8 mouse cellular contexts compared by ENCODE assay signal in the genomic region with DNA sequence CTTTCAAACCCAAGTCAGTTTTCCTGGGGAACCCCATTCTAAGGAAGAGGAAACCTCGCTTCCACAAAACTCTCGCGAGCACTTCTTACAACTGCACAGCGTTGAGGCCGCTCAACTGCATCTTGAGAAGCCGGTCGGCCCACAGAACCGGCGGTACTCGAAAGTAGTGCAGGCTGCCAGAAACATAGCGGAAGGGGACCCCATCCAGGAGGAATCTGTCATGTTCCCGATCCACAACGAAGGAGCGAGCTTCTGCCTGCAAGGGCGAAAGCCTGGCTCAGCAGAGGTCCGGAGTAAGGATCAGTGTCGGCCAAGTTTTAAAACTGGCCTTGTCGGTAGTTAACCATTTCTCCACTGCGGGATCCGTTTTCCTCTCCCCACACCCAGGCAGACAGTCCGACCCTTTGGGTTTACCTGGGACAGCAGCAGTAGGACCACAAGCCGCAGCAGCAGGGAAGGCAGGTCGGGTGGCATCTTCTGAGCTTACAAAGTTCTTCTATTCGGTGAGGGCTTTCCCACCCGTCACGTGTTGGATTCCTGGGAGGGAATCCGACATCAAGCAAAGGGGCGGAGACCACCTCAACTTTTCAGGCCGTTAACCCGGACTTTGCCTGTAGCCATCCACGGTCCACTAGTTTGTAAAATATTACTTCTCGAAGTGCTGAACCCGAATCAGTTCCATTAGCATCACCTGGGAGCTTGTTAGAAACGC. TPM values are rescaled to one million over a fixed set of nuclear protein-coding genes. Genes with fewer than 3 reads are reported as not detected.
DNase-seq lines count a peak whose midpoint lies in the region; ATAC-seq and TF ChIP-seq lines count a peak whose summit lies in the region.

No protein-coding gene starts in this region.

- peak; percentile 46 to 56 for DNase-seq in heart, adult 18-20 months
- DNase-seq in heart, postnatal 25 days (ENCODE audit: low spot score) = no peak
- DNase-seq in lung, postnatal 14 days = peak; percentile 40
- DNase-seq in cerebellum, postnatal 14 days = no peak

- intact Hi-C loops in heart, postnatal 25 days (cut with DNase I) = loop anchor here (2.0 kb wide), 1 partner anchor 16 kb away; the partner anchor contains the start of genes Ankzf1 and Atg9a

- no peak for ATAC-seq in heart, embryonic 12.5 days (ENCODE audit: insufficient number of reproducible peaks, low FRiP score)
- ATAC-seq in kidney, embryonic 15.5 days (replicated peaks; ENCODE audit: low FRiP score) = peak; percentile 44
- ATAC-seq in stomach, embryonic 15.5 days (ENCODE audit: insufficient read depth, low FRiP score, low read depth) = no peak

- H3K27ac ChIP-seq in cortical plate, adult 2 months (ENCODE audit: insufficient read depth, low read length) = no peak overlapping the region
- H3K27ac ChIP-seq in heart, embryonic 12.5 days (ENCODE audit: poor library complexity, severe bottlenecking) = no peak overlapping the region
- H3K27ac ChIP-seq in kidney, embryonic 15.5 days = peak overlapping the region; percentile 85
- H3K27ac ChIP-seq in stomach, embryonic 15.5 days = 0 out of 2 replicates have a peak overlapping the region, but pooled peaks have one; percentile 26

- TF ChIP-seq POLR2A in cortical plate, adult 2 months (IDR thresholded peaks at IDR 0.05; ENCODE audit: extremely low read depth, insufficient read depth, low read length) = no peak

- peaks cover 23% of the 10 kb centered on the region for H3K36me3 ChIP-seq in heart, embryonic 12.5 days
- H3K36me3 ChIP-seq in kidney, embryonic 15.5 days = peaks cover 31% of the 10 kb centered on the region
- H3K36me3 ChIP-seq in stomach, embryonic 15.5 days = peaks cover 14% of the 10 kb centered on the region

- peak overlapping the region; percentile 40 for H3K4me3 ChIP-seq in cortical plate, adult 2 months (ENCODE audit: insufficient read depth, low read length)
- H3K4me3 ChIP-seq in heart, embryonic 12.5 days = peak overlapping the region; percentile 51
- peak overlapping the region; percentile 79 for H3K4me3 ChIP-seq in kidney, embryonic 15.5 days (replicated peaks)
- peak overlapping the region; percentile 48 for H3K4me3 ChIP-seq in stomach, embryonic 15.5 days (replicated peaks)

- H3K9ac ChIP-seq in heart, embryonic 12.5 days = peak overlapping the region; percentile 69
- peak overlapping the region; percentile 61 for H3K9ac ChIP-seq in kidney, embryonic 15.5 days
- H3K9ac ChIP-seq in stomach, embryonic 15.5 days = peak overlapping the region; percentile 44; the same call in 1 of the 2 replicates

- peaks cover 7% of the 10 kb centered on the region; the same call in 1 of the 2 replicates for H3K4me1 ChIP-seq in cortical plate, adult 2 months (ENCODE audit: control insufficient read depth, insufficient read depth, low read length)
- peaks cover 30% of the 10 kb centered on the region for H3K4me1 ChIP-seq in heart, embryonic 12.5 days (replicated peaks)
- peaks cover 52% of the 10 kb centered on the region for H3K4me1 ChIP-seq in kidney, embryonic 15.5 days
- peaks cover 31% of the 10 kb centered on the region for H3K4me1 ChIP-seq in stomach, embryonic 15.5 days

- peaks cover 16% of the 10 kb centered on the region for H3K27me3 ChIP-seq in heart, embryonic 12.5 days (replicated peaks)
- no peaks in the 10 kb centered on the region for H3K27me3 ChIP-seq in kidney, embryonic 15.5 days
- H3K27me3 ChIP-seq in stomach, embryonic 15.5 days (replicated peaks) = no peaks in the 10 kb centered on the region

- TF ChIP-seq CTCF in cortical plate, adult 2 months (IDR thresholded peaks at IDR 0.05; ENCODE audit: extremely low read depth, insufficient read depth, low read length) = no peak

- peak overlapping the region; percentile 69 for H3K4me2 ChIP-seq in heart, embryonic 12.5 days
- H3K4me2 ChIP-seq in kidney, embryonic 15.5 days = peak overlapping the region; percentile 80
- peak overlapping the region; percentile 60 for H3K4me2 ChIP-seq in stomach, embryonic 15.5 days

- no peaks in the 10 kb centered on the region for H3K9me3 ChIP-seq in heart, embryonic 12.5 days (replicated peaks)
- no peaks in the 10 kb centered on the region for H3K9me3 ChIP-seq in kidney, embryonic 15.5 days (replicated peaks)
- H3K9me3 ChIP-seq in stomach, embryonic 15.5 days = no peaks in the 10 kb centered on the region

- 12% methylated on average over 34 of the region's 34 CpGs for WGBS in heart, embryonic 12.5 days
- WGBS in kidney, embryonic 15.5 days = 5% methylated on average over 34 of the region's 34 CpGs
- 10% methylated on average over 34 of the region's 34 CpGs for WGBS in stomach, embryonic 15.5 days

RNA-seq across cellular contexts. Expression of gene Glb1l, which starts 1.5 kb away (rescaled TPM):
- 1 to 10 TPM; 2.0 to 2.5 TPM for total RNA-seq in heart, adult 18-20 months (2021)
- total RNA-seq in heart, postnatal 25 days (2021) = 1 to 10 TPM; 2.3 to 4.0 TPM
- polyA plus RNA-seq in cortical plate, adult 2 months (2012; rRNA removed) = 20.4 and 21.2 TPM in 2 replicates
- 9.6 and 11.1 TPM in 2 replicates for polyA plus RNA-seq in heart, embryonic 12.5 days (2016; fragmentation: Nextera tagmentation; extraction: Ambion mirVana)
- 44.9 and 45.8 TPM in 2 replicates for polyA plus RNA-seq in kidney, embryonic 15.5 days (2015; fragmentation: Nextera tagmentation; extraction: Ambion mirVana)
- polyA plus RNA-seq in stomach, embryonic 15.5 days (2015; fragmentation: Nextera tagmentation; extraction: Ambion mirVana) = 15.5 and 17.1 TPM in 2 replicates

RNA-seq across cellular contexts. Expression of gene Stk16, which starts 1.5 kb away (rescaled TPM):
- total RNA-seq in heart, adult 18-20 months (2021) = 10 to 100 TPM; 35.8 to 36.5 TPM
- 10 to 100 TPM; 45.2 to 48.8 TPM for total RNA-seq in heart, postnatal 25 days (2021)
- polyA plus RNA-seq in cortical plate, adult 2 months (2012; rRNA removed) = 159 and 172 TPM in 2 replicates
- 78.0 and 83.1 TPM in 2 replicates for polyA plus RNA-seq in heart, embryonic 12.5 days (2016; fragmentation: Nextera tagmentation; extraction: Ambion mirVana)
- polyA plus RNA-seq in kidney, embryonic 15.5 days (2015; fragmentation: Nextera tagmentation; extraction: Ambion mirVana) = 142 and 148 TPM in 2 replicates
- 120 and 132 TPM in 2 replicates for polyA plus RNA-seq in stomach, embryonic 15.5 days (2015; fragmentation: Nextera tagmentation; extraction: Ambion mirVana)

RNA-seq across cellular contexts. Expression of gene Tuba4a, which starts 10.5 kb away (rescaled TPM):
- total RNA-seq in heart, adult 18-20 months (2021) = 1,000 to 10,000 TPM in 1 of 2 experiments, 100 to 1,000 TPM in 1; 973 to 1,125 TPM
- 1,000 to 10,000 TPM; 1,036 to 1,088 TPM for total RNA-seq in heart, postnatal 25 days (2021)
- 345 and 362 TPM in 2 replicates for polyA plus RNA-seq in cortical plate, adult 2 months (2012; rRNA removed)
- polyA plus RNA-seq in heart, embryonic 12.5 days (2016; fragmentation: Nextera tagmentation; extraction: Ambion mirVana) = 34.1 and 38.0 TPM in 2 replicates
- 63.8 and 64.3 TPM in 2 replicates for polyA plus RNA-seq in kidney, embryonic 15.5 days (2015; fragmentation: Nextera tagmentation; extraction: Ambion mirVana)
- 142 and 145 TPM in 2 replicates for polyA plus RNA-seq in stomach, embryonic 15.5 days (2015; fragmentation: Nextera tagmentation; extraction: Ambion mirVana)

RNA-seq across cellular contexts. Expression of gene Atg9a, which starts 17.1 kb away (rescaled TPM):
- total RNA-seq in heart, adult 18-20 months (2021) = 10 to 100 TPM; 58.8 to 68.8 TPM
- 10 to 100 TPM; 68.2 to 72.9 TPM for total RNA-seq in heart, postnatal 25 days (2021)
- polyA plus RNA-seq in cortical plate, adult 2 months (2012; rRNA removed) = 124 and 129 TPM in 2 replicates
- polyA plus RNA-seq in heart, embryonic 12.5 days (2016; fragmentation: Nextera tagmentation; extraction: Ambion mirVana) = 33.6 and 35.4 TPM in 2 replicates
- polyA plus RNA-seq in kidney, embryonic 15.5 days (2015; fragmentation: Nextera tagmentation; extraction: Ambion mirVana) = 29.3 and 33.3 TPM in 2 replicates
- polyA plus RNA-seq in stomach, embryonic 15.5 days (2015; fragmentation: Nextera tagmentation; extraction: Ambion mirVana) = 26.5 and 27.0 TPM in 2 replicates

RNA-seq across cellular contexts. Expression of gene Ankzf1, which starts 17.2 kb away (rescaled TPM):
- total RNA-seq in heart, adult 18-20 months (2021) = 10 to 100 TPM in 1 of 2 experiments, 1 to 10 TPM in 1; 7.8 to 10.8 TPM
- total RNA-seq in heart, postnatal 25 days (2021) = 10 to 100 TPM; 11.2 to 12.9 TPM
- polyA plus RNA-seq in cortical plate, adult 2 months (2012; rRNA removed) = 47.4 and 54.1 TPM in 2 replicates
- 26.7 and 29.3 TPM in 2 replicates for polyA plus RNA-seq in heart, embryonic 12.5 days (2016; fragmentation: Nextera tagmentation; extraction: Ambion mirVana)
- 24.9 and 26.8 TPM in 2 replicates for polyA plus RNA-seq in kidney, embryonic 15.5 days (2015; fragmentation: Nextera tagmentation; extraction: Ambion mirVana)
- polyA plus RNA-seq in stomach, embryonic 15.5 days (2015; fragmentation: Nextera tagmentation; extraction: Ambion mirVana) = 24.7 and 26.7 TPM in 2 replicates

Comparison
In these comparisons a context has a peak if more than half of its experiments do, and no peak if none do; other contexts are left out.
1. DNase-seq: peak in heart, adult 18-20 months (2 of 2) and lung, postnatal 14 days (single experiment); none in heart, postnatal 25 days (single experiment) and cerebellum, postnatal 14 days (0 of 2).
2. H3K27ac ChIP-seq: peak in kidney, embryonic 15.5 days (single experiment) and stomach, embryonic 15.5 days (single experiment); none in cortical plate, adult 2 months (single experiment) and heart, embryonic 12.5 days (single experiment).
3. Peak in every context shown above with its lines, with median percentiles within 50 percentile points of each other: H3K4me3 ChIP-seq, H3K4me2 ChIP-seq and H3K9ac ChIP-seq.